ENCODE assay signal across 14 mouse cellular contexts in genomic region chr11:9616133-9616532, GRCm38 (mm10).
"Had no signal": no experiment of that assay in that cellular context is flagged by ENCODE, and none has a peak within 500 bp of the region (broad histone marks: within the 10 kb centered on the region; RNA-seq: fewer than 3 reads in every experiment).

No protein-coding gene starts in this region.

- DNase-seq: gastrocnemius, postnatal 14 days; gastrocnemius, postnatal 36 days; heart, adult 18-20 months; heart, postnatal 10 days; heart, postnatal 4 days; kidney, adult 18-20 months; kidney, adult 8-10 months; kidney, postnatal 10 days; kidney, postnatal 25 days; kidney, postnatal 4 days; liver; liver, embryonic 13.5 days had no signal

- ATAC-seq: hindbrain, postnatal 0 days; intestine, embryonic 16.5 days had no signal
